Mouse (Mus musculus): Measurements from ENCODE around the gene Fzd2. TPM values are rescaled to one million over a fixed set of nuclear protein-coding genes. Genes with fewer than 3 reads are reported as not detected.

The Fzd2 gene
- polyA plus RNA-seq, 1 experiment from 2014 or later: 36.9 TPM

- peaks cover 64% of the 10 kb centered on the region for H3K4me1 ChIP-seq (replicated peaks)
- H3K27me3 ChIP-seq (ENCODE audit: insufficient read depth, poor library complexity, severe bottlenecking): peaks cover 29% of the 10 kb centered on the region
- H3K27ac ChIP-seq: peak overlapping the region; percentile 77
- no peaks in the 10 kb centered on the region for H3K9me3 ChIP-seq
- peak overlapping the region; percentile 9; the same call in 1 of the 2 replicates for H3K4me3 ChIP-seq
- 26% methylated on average over 5 of the region's 5 CpGs for WGBS
- no peaks in the 10 kb centered on the region for H3K36me3 ChIP-seq
- no peak for DNase-seq (ENCODE audit: low spot score)
Measured at GRCm38 (mm10) chr11:102631203-102631602, 27.0 kb downstream of the Fzd2 start.

- peak overlapping the region; percentile 77 for H3K27ac ChIP-seq
- H3K27me3 ChIP-seq (ENCODE audit: insufficient read depth, poor library complexity, severe bottlenecking): peaks cover 20% of the 10 kb centered on the region
- peak overlapping the region; percentile 41 for H3K4me3 ChIP-seq
- 5% methylated on average over 12 of the region's 13 CpGs for WGBS
- DNase-seq (ENCODE audit: low spot score): peak; percentile 46
- peaks cover 64% of the 10 kb centered on the region for H3K4me1 ChIP-seq (replicated peaks)
- H3K36me3 ChIP-seq: no peaks in the 10 kb centered on the region
- H3K9me3 ChIP-seq: no peaks in the 10 kb centered on the region
Measured at GRCm38 (mm10) chr11:102632725-102633124, 28.5 kb downstream of the Fzd2 start.

- 21% methylated on average over 9 of the region's 9 CpGs for WGBS
- H3K36me3 ChIP-seq: no peaks in the 10 kb centered on the region
- H3K9me3 ChIP-seq: no peaks in the 10 kb centered on the region
- H3K4me3 ChIP-seq: peak overlapping the region; percentile 41
- H3K27me3 ChIP-seq (ENCODE audit: insufficient read depth, poor library complexity, severe bottlenecking): peaks cover 20% of the 10 kb centered on the region
- peak overlapping the region; percentile 77 for H3K27ac ChIP-seq
- peaks cover 61% of the 10 kb centered on the region for H3K4me1 ChIP-seq (replicated peaks)
- no peak for DNase-seq (ENCODE audit: low spot score)
Measured at GRCm38 (mm10) chr11:102633379-102633778, 29.2 kb downstream of the Fzd2 start.

- no peak overlapping the region for H3K27ac ChIP-seq
- no peaks in the 10 kb centered on the region for H3K36me3 ChIP-seq
- no peak overlapping the region; the same call in 1 of the 2 replicates for H3K4me3 ChIP-seq
- H3K27me3 ChIP-seq (ENCODE audit: insufficient read depth, poor library complexity, severe bottlenecking): peaks cover 29% of the 10 kb centered on the region
- WGBS: 47% methylated on average over 12 of the region's 12 CpGs
- H3K9me3 ChIP-seq: no peaks in the 10 kb centered on the region
- no peak for DNase-seq (ENCODE audit: low spot score)
- H3K4me1 ChIP-seq (replicated peaks): peaks cover 60% of the 10 kb centered on the region
Measured at GRCm38 (mm10) chr11:102636887-102637286, 32.7 kb downstream of the Fzd2 start.

GRCm38 (mm10) chr11:102643891-102644382 lies 39.7 kb downstream of the Fzd2 start:
- Histone ChIP-seq H3K4me3 (no peak overlapping the region), H3K27me3 (ENCODE audit: insufficient read depth, poor library complexity, severe bottlenecking) (peaks cover 9% of the 10 kb centered on the region; the same call in 1 of the 2 replicates), H3K36me3 (no peaks in the 10 kb centered on the region), H3K27ac (0 out of 2 replicates have a peak overlapping the region, but pooled peaks have one; percentile 17), H3K4me1 (replicated peaks) (peaks cover 35% of the 10 kb centered on the region), H3K9me3 (no peaks in the 10 kb centered on the region)
- WGBS: 37% methylated on average over 10 of the region's 10 CpGs
- peak; percentile 63 for DNase-seq (ENCODE audit: low spot score)

GRCm38 (mm10) chr11:102646226-102646625 lies 42.0 kb downstream of the Fzd2 start:
- H3K27ac ChIP-seq: no peak overlapping the region
- peaks cover 4% of the 10 kb centered on the region; the same call in 1 of the 2 replicates for H3K27me3 ChIP-seq (ENCODE audit: insufficient read depth, poor library complexity, severe bottlenecking)
- H3K9me3 ChIP-seq: no peaks in the 10 kb centered on the region
- peaks cover 16% of the 10 kb centered on the region for H3K4me1 ChIP-seq (replicated peaks)
- no peak overlapping the region for H3K4me3 ChIP-seq
- WGBS: 89% methylated on average over 13 of the region's 13 CpGs
- H3K36me3 ChIP-seq: no peaks in the 10 kb centered on the region
- no peak for DNase-seq (ENCODE audit: low spot score)

GRCm38 (mm10) chr11:102647885-102648284 lies 43.7 kb downstream of the Fzd2 start:
- Histone ChIP-seq H3K36me3 (no peaks in the 10 kb centered on the region), H3K27ac (no peak overlapping the region), H3K9me3 (no peaks in the 10 kb centered on the region), H3K27me3 (ENCODE audit: insufficient read depth, poor library complexity, severe bottlenecking) (peaks cover 4% of the 10 kb centered on the region; the same call in 1 of the 2 replicates), H3K4me3 (no peak overlapping the region), H3K4me1 (replicated peaks) (peaks cover 9% of the 10 kb centered on the region)
- 77% methylated on average over 12 of the region's 12 CpGs for WGBS
- no peak for DNase-seq (ENCODE audit: low spot score)

- Histone ChIP-seq H3K4me3 (no peak overlapping the region), H3K27ac (no peak overlapping the region), H3K9me3 (no peaks in the 10 kb centered on the region), H3K27me3 (ENCODE audit: insufficient read depth, poor library complexity, severe bottlenecking) (peaks cover 4% of the 10 kb centered on the region; the same call in 1 of the 2 replicates), H3K4me1 (replicated peaks) (no peaks in the 10 kb centered on the region; the same call in 1 of the 2 replicates), H3K36me3 (no peaks in the 10 kb centered on the region)
- DNase-seq (ENCODE audit: low spot score): peak; percentile 78
- WGBS: 5% methylated on average over 9 of the region's 9 CpGs
Measured at GRCm38 (mm10) chr11:102651381-102651780, 47.2 kb downstream of the Fzd2 start.

GRCm38 (mm10) chr11:102652844-102653243 lies 48.6 kb downstream of the Fzd2 start:
- Histone ChIP-seq H3K27me3 (ENCODE audit: insufficient read depth, poor library complexity, severe bottlenecking) (peaks cover 2% of the 10 kb centered on the region; the same call in 1 of the 2 replicates), H3K27ac (no peak overlapping the region), H3K36me3 (no peaks in the 10 kb centered on the region), H3K4me3 (no peak overlapping the region), H3K4me1 (replicated peaks) (no peaks in the 10 kb centered on the region; the same call in 1 of the 2 replicates), H3K9me3 (no peaks in the 10 kb centered on the region)
- WGBS: 73% methylated on average over 3 of the region's 3 CpGs
- DNase-seq (ENCODE audit: low spot score): no peak

- no peaks in the 10 kb centered on the region for H3K27me3 ChIP-seq (ENCODE audit: insufficient read depth, poor library complexity, severe bottlenecking)
- H3K27ac ChIP-seq: no peak overlapping the region
- H3K4me1 ChIP-seq (replicated peaks): no peaks in the 10 kb centered on the region; the same call in 1 of the 2 replicates
- H3K4me3 ChIP-seq: no peak overlapping the region
- no peaks in the 10 kb centered on the region for H3K36me3 ChIP-seq
- WGBS: 78% methylated on average over 8 of the region's 8 CpGs
- H3K9me3 ChIP-seq: no peaks in the 10 kb centered on the region
- no peak for DNase-seq (ENCODE audit: low spot score)
Measured at GRCm38 (mm10) chr11:102655888-102656287, 51.7 kb downstream of the Fzd2 start.

GRCm38 (mm10) chr11:102656326-102656926 lies 52.2 kb downstream of the Fzd2 start:
- H3K4me3 ChIP-seq: no peak overlapping the region
- no peaks in the 10 kb centered on the region; the same call in 1 of the 2 replicates for H3K4me1 ChIP-seq (replicated peaks)
- H3K27me3 ChIP-seq (ENCODE audit: insufficient read depth, poor library complexity, severe bottlenecking): no peaks in the 10 kb centered on the region
- no peaks in the 10 kb centered on the region for H3K9me3 ChIP-seq
- WGBS: 38% methylated on average over 4 of the region's 4 CpGs
- H3K36me3 ChIP-seq: no peaks in the 10 kb centered on the region
- no peak overlapping the region for H3K27ac ChIP-seq
- no peak for DNase-seq (ENCODE audit: low spot score)

- Histone ChIP-seq H3K27ac (no peak overlapping the region), H3K4me3 (no peak overlapping the region), H3K9me3 (no peaks in the 10 kb centered on the region), H3K27me3 (ENCODE audit: insufficient read depth, poor library complexity, severe bottlenecking) (no peaks in the 10 kb centered on the region), H3K36me3 (no peaks in the 10 kb centered on the region), H3K4me1 (replicated peaks) (no peaks in the 10 kb centered on the region)
- DNase-seq (ENCODE audit: low spot score): no peak
- 83% methylated on average over 6 of the region's 6 CpGs for WGBS
Measured at GRCm38 (mm10) chr11:102656931-102657330, 52.7 kb downstream of the Fzd2 start.

Data from hindbrain, embryonic 10.5 days (tissue).